Mouse (Mus musculus) adrenal gland, postnatal 14 days (tissue): ENCODE results near the gene Nrcam. TPM values are rescaled to one million over a fixed set of nuclear protein-coding genes. Genes with fewer than 3 reads are reported as not detected.

ENCODE experiments used
- DNase-seq: peaks from one replicate; pipeline ENCODE4 v3.0.0; 2021; ENCODE audit warnings: mixed read lengths
- total RNA-seq: library from RNA; stranded (reverse); gene quantifications from 2 replicates; pipeline ENCODE4 v1.2.3, GENCODE M21; 2021

Nrcam gene
- total RNA-seq, 1 experiment from 2014 or later = 4.4 TPM

DNA sequence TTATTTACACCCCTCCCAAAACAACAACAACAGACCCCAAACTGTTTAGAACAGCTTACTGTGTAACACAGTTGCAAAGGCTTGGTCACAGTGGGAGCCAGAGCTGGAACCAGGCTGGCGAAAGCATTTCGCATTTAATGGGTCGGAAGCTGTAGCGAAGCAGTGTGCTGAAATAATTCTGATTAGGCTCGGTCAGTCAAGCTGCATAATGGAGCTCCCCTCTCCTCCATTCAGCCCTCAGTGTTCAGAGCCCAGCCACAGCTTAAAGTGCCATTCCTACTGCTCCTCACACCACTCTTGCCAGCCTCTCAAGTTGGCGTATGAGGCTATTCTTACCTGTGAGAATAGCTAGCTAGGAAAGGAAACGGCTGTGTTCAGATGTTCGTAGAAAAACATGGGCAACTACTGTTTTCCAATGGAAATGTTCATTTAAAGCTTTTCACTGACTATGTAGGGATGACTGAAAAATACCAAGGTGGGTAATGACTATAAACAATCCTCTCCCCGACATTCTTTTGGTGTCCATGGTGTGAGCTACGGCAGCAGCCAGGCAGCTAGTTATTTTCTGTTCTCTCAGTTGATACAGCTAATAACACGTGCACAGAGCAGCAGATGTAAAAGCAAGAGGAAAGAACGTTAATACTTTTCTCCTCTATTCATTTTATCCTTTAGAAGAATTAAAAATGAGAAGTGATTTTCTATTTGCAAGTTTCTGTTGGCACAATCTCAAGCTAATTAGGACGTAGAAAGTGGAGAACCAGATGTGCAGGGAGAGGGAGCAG is 108.6 kb downstream of the Nrcam start:
- DNase-seq = no peak

DNA sequence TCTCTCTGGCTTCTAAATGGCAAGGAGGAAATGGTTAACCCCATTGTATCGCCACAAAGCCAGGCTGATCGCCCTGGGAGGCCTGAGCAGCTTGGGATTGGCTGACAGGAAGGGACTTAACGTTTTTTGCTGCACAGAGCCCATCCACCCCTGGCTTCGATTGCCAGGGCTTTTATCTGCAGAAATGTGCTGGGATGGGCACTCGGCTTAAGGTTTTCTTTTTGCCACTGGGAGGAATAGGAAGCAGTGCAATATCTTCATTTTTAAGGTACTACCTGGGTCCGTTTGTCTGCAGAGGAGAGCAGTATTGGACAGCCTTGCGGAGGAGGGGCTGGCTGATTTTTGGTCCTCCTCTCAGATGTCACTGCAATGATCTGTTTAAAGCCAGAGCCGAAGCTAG is 110.2 kb downstream of the Nrcam start:
- no peak for DNase-seq

DNA sequence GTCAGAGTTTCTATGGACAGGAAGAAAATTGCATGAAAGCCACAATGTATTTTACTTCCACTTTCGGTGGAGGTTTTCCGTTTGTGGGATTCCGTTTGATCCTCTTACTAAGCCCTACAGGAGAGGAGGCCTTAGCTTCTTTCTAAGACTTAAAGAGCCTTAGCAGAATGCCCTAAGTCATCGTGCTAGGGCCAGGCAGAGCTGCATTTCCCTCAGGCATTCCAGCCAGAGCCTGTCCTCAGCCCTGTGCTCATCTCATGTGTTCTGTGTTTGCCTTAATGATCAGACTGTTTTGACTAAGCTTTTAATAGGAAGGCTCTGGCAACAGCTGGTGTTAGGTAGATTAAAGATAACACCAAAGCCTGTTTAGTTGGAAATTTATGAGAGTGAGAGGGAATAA is 111.5 kb downstream of the Nrcam start:
- no peak for DNase-seq

DNA sequence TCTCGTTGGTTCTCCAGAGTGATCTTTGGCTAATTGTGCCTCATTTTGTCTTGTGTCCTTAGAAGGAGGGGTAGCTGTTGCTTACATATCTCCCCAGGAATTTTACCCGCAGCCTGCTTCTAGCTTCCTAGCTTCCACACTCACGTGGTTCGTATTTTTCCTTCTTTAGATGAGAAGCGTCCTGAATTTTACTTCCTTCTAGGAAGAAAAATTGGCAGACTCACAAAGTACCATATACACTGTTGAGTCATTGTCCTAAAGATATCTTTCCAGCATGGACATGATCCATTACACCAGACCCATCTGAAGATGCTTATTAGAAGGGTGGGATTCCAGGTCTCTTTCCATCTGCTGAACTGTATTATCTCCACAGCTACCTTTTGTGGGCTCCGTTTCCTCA is 122.2 kb downstream of the Nrcam start:
- no peak for DNase-seq

DNA sequence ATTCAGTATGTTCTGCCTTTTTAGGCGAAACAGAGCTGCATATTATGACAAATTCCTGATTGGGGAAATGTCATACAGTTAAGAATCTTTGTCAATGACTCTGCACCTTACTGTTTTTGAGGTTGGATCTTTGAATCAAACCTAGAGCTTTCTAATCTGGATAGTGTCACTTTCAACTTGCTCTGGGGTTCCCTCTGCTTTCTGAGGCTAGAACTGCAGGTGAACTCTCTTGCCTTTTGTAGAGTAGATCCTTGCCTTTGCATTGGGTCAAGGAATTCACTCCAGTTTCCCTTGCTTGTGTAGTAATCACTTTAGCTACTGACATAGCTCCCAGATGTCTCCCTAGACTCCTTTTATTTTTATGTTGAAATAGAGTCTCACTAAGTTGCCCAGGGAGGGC is 123.1 kb downstream of the Nrcam start:
- no peak for DNase-seq

DNA sequence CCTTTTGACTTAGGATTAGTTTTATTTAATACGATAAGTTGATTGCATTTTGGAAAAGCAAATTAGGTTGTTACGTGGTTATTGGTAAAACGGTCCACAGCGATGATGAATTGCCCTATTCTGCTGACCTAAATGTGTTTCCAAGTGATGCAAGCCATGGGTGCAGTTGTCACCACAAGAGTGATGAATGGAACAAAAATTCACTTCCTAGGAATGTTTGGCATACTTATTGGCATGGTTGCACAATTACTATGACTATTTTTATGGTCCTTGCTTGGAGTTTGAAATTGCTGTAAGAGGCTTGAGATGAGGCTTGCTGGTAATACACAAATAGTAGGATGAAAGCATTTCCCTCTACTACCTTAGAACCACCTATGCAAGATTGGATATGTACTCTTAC is 125.1 kb downstream of the Nrcam start:
- no peak for DNase-seq

DNA sequence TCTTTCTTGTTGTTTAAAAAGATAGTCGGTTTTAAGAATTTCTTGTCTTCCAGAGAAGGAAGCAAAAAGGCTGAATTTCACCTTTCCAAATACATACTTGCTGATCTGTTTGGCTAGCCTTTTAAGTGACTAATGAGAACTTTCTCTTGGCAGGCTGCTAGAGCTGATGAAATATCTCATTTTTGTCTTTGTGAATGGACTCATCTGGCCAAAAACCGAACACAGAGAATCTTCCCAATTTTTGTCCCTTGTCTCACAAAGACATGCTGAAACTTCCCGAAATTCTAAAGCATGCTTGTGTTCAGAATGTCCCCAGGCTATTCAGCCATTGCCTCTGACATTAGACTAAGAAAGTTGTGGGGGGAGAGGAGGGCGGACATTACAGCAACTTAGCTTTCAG is 129.3 kb downstream of the Nrcam start:
- DNase-seq = peak; percentile 6

DNA sequence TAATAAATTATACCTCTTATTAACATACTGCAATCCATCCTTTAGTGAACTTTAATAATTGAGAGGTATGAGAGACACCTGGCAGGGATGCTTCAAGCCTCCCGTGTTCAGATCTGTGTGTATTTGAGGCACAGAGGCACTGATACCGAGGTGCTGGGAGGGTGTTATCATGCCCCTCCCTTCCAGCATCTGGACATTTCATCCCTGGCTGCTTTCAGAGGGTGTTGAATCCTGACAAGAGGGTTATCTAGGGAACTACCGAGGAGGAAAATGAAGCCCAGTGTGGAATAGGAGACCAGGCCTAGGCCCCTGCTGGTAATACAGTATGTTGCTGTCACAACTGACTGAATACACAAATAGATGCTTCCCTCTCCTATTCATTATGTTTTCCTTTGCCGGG is 133.8 kb downstream of the Nrcam start:
- DNase-seq = no peak

DNA sequence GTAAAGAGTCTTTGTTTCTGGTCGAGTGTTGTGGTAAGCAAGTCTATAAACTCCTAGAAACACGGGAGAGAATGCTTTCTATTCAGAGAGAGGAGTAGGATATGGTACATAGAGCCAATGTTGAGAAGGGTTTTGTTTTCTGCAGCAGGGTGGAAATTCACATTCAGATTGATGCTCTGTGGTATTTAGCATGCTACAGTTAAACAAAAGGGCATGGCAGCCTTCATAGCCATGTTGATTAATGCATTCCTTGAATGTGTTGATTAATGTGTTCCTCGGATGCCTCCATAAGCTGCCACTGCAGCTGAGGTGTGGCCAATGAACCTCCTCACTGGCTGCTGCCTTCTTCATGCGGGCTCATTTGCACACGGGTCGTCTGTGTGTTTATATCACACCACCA is 134.3 kb downstream of the Nrcam start:
- no peak for DNase-seq

DNA sequence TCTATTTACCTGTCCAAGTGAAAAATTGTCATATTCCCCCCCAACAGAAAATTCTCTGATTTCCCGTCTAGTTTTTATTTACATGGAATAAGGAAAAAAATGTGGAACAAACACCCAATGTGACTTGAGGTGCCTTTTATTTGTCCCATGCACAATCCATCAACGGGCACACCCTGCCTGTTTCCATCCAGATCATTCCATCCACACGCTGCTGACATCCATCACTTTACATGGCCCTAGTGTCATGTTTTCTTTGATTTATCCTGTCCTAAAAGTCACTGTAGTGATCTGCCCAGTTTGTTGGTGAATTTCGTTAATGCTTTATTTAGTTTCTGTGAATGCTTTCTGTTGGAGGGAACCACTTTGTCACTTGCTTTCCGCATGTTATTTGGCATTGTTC is 142.4 kb downstream of the Nrcam start:
- DNase-seq = no peak

DNA sequence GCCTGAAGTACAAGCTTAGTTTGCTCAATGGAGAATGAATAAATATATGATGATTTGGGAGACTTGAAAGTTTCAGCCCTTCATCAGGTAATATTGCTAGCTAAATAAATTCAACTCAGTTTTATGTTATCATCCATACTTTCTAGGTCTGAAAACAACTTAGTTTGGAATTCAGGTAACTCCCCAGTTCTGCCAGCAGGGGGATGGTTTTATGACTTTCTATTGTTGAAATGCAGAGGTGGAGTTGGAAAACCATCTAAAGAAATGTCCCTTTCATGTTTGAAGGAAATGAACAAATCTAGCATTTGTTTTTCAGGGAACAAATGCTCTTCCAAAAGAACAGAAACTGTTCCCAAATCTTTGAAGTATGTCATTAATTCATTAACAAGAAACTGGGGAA is 146.7 kb downstream of the Nrcam start:
- DNase-seq = no peak

DNA sequence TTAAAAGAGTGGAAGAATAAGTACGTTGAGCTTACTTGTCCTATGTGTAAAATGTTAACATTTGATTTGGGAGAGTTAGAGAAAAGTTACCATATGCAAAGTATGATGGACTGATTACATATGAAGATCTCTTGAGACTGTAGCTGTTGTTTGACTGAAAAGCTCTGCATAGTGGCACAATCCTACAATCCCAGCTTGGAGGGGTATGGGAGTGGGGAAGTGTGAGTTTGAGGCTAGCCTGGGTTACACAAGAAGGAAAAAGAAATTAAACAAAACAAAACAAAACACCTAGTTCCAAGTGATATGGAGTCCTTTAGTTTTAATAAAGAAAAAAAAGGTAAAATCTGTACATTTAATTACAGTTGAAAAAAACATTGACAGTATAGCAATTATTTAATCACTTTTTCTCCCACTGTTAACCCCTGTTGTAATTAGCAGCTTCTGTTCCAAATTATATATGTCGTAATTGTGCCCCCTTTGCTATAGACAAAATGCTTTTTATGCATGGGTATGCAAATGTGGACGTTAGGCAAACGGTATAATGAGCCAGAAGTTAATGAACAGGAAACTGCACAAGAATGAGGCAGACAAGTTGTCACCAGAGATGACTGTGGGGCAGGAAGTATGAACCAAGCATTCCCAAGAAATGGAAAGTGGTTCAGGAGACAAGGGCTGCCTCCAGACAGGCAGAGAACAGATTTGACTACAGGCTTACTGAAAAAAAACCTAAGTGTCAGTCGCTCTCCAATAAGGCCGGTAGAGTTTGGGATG is 150.8 kb downstream of the Nrcam start:
- DNase-seq = no peak

DNA sequence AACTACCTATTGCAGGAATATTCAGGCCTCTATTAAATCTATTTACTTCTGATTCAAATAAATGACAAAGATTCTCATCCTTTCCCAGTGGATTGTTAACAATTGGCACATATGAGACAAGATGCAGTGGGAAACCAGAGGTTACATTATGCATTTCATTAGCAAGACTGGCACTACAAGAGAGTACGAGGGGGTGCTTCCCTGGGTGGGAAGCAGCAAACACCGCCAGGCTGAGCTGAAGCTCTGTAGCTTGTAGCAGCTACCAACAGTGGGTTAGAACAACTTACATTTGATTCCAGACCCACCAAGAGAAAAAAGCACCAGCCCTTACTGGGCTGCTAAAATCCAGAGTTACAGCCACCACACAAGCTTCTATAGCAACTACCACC is 151.3 kb downstream of the Nrcam start:
- DNase-seq = no peak

DNA sequence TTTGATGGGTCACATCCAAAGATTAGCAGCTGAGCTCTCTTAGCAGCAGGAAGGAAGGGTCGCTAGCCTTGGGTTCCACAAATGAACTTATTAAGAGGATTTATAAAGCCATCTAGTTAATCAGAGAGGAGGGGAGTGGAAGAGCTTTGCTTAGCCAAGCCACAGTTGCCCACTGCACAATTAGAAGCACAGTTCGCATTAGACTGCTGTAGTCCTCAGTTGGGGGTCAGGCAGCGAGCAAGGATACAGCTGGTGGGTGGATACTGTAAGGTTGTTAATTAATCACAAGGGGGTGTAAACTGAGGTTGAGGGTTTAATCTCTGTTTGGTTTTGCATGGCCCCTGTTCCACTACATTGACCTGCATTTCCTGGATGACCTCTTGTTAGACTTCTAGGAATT is 152.7 kb downstream of the Nrcam start:
- no peak for DNase-seq

DNA sequence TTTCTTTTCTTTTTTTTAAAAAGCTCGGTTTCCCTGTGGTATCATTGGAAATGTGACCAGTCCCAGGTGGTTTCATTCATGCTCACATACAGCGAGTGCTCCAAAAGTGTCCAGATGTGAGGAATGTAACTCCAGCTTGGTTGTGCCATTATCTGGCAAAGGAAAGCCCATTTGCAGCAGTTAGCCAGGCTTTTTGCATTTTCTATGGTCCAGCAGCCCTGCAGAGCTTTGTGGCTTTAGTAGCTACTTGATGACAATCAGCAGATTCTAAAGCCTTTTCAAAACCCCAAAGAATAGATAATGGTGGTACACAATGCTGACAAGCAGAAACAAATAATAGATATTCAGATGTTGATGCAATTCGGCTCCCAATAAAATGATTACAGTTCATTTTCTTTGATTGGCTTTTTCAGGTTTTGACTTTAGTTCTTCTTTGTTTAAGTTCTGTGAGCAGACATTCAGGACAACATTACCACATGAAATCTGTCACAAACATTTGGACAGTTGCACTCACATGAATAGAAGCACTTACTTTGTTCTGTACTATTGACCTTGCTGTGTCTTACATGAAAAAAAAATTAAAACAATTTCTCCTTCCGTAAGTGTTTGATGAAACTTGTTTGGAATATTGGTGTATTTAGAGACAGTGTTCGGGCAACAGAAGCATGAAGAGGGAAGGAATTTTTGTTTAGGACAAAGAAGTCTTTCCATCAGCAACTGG is 164.2 kb downstream of the Nrcam start:
- no peak for DNase-seq

DNA sequence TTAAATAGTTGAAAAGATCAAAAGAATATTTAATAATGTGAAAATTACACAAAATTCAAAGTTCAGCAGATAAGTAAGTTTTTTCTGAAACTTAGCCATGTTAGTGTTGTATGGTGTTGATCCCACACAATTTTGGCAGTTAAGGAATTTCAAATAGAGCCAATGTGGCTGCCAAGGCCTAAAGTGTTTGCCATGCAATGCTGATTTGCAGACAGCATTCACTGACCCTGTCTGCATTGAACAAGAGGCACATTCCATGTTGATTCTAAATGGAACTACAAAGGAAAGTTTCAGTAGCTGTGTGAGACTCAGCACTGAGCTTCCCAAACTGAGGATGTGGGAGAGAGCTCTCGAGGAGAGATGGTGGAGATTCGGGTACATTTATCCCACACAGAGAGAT is 169.1 kb downstream of the Nrcam start:
- no peak for DNase-seq

DNA sequence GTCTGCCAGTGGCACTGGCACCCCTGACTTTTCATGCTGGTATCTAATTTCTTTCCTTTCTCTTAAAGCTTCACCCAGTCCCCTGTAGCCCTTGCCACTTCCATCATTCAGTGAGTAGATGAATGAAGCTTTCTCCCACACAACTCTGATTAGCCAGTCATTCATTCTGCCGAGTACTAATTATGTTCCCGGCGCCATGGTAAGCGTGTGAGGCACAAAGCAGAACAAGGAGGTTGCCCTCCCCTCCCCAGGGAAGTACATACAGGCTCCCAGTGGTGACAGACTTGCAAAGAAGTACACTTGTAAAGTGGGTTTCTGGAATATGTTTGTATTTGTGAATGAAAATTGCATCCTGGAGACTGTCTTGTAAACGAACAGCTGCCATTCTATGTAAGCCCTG is 170.2 kb downstream of the Nrcam start:
- DNase-seq = no peak

DNA sequence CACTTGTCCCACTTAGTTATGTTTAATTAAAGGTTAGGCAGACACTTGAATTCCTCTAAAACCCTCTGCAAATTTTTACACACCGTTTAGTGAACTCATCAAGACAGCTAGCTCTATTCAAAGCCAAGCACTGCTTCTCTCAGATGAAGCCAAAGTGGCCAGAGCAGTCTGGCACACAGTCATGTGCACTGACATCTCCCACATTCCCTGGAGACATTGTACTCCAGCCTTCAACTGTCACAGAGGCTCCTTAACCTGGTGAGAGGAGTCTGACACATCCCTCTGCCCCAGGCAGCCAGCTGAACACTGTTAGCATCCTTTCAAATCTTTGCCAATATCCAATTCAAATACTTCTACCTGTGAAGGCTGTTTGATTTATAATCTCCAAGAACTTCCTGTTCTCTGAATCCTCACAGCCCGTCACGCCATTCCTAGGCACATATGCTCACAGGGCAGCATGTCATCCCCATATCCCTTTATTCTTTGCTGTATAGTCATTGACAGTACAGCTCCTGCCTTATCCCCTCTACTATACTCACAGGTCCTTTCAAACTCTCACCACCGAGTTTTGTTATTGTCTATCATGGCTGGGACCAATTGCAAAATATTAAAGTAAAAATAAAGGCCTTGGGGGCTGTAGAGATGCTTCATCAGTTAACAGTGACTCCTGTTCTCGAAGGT is 173.3 kb downstream of the Nrcam start:
- no peak for DNase-seq

DNA sequence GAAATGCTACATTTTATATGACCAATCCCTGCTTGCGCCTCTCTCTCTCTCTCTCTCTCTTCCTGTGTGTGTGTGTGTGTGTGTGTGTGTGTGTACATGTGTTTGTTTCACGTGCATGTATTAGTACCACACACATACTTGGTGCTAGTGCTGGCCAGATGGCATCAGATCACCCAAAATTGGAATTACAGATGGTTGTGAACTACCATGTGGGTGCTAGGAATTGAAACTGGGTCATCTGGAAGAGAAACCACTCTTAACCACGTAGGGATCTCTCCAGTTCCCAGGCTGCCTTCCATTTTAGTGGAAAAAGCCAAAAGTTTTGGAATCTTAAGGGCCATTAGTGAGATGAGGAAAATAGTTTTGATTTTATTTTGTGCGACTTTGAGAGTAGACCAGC is 175.1 kb downstream of the Nrcam start:
- no peak for DNase-seq

DNA sequence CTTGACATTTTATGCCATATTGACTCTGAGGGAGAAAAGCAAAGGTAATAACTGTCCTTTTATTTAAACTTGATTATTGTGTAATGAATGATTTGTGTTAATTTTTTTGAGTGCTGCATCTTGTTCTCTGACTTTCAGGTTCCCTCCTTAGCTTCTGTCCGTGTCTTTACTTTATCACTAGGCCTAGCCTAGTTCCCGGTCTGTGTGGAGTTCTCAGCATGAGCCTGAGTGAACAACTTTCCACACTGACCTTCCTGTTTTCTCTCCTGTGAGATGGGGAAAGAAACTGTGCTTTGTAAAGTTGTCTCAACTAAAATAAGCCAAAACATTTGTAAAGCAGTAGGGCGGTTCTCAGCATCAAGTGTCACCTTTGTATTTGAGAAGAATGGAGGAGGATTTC is 179.9 kb downstream of the Nrcam start:
- no peak for DNase-seq

DNA sequence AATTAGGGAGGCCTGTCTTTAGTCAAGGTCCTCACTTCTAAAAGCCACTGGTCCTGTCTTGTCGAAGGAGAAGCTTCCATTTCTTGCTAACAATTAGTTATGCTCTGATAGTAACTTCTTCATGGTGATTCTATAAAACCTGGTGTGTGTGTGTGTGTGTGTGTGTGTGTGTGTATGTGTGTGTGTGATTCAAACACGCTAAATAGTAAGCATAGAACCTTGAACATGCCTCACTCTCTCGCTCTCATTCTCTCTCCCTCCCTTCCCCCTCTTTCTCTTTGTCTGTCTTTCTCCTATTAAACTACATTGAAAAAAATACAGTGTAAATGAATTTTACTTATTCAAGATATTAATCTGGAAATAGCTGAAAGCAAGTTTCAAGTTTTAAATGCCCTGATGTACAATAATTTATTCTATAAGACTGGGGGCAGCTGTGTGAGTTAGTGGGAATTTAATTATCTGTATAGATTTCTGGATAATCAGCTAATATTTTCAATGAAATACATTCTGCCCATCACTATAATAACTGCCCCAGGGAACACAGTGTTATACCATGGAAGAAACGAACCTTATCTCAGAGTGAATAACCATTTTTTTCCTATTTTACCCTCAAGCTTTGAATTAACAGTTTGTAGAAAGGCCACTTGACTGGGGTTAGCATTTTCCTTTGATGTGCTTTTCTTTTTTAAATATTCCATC is 180.9 kb downstream of the Nrcam start:
- no peak for DNase-seq

DNA sequence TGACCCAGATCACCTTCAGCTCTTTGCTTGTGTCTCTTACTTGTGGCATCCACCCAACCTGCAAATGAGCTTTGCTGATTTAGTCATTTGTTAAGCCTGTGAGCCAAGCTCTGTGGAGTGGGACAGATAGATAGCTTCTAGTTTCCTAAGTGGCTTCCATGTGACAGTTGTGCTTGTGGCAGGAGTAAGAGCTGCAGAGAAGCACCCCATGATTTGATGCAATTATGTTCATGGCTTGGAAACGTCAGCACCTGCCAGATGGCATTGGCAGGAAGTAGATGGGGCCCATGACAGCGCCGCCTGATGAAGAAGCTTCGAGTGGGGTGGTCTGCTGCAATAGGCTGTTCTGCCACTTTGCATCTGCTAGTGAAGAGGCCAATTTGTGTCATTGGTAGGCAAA is 186.4 kb downstream of the Nrcam start:
- DNase-seq = no peak
